21 mouse cellular contexts compared by ENCODE assay signal in the genomic region with DNA sequence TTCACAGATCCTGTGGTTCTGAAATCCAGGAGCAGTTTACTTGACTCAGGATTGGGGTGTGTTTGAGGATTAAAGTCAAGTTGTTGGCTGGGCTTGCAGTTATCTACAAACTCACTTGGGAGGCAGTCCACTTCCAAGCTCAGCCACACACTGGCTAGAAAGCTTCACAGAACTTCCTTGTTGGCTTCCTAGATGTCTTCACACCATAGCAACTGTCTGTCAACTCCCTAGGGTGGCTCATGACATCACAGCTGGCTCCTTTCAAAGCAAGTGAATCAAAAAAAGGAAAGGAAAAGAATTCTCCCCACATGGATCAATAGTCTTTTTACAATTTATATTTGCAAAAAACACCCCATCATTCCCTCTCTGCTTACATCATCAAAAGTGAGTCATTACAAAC.
A peak's percentile ranks its signal among the peaks of the same experiment; 100 is the strongest.
DNase-seq lines count a peak whose midpoint lies in the region; ATAC-seq and TF ChIP-seq lines count a peak whose summit lies in the region.
"Had no signal": no experiment of that assay in that cellular context is flagged by ENCODE, and none has a peak within 500 bp of the region (broad histone marks: within the 10 kb centered on the region; RNA-seq: fewer than 3 reads in every experiment).

No protein-coding gene starts in this region.

- DNase-seq in heart, adult 2 months, result peak; percentile 20 to 36
- DNase-seq in heart, embryonic 10.5 days (ENCODE audit: low spot score), result no peak
- peak; percentile 28 for DNase-seq in midbrain, postnatal 0 days (ENCODE audit: low spot score)
- DNase-seq in midbrain, embryonic 14.5 days, result no peak
- peak; percentile 42 to 60 for DNase-seq in heart, adult 9 months (ENCODE audit: low spot score in 2 of 2)
- DNase-seq in MN1 (ENCODE audit: low spot score), result no peak
- DNase-seq in frontal cortex, postnatal 14 days (ENCODE audit: low spot score in 2 of 2), result no peak
- no peak for DNase-seq in right cerebral cortex, postnatal 4 days
- DNase-seq: adrenal gland, adult 2 months; cerebellum, adult 11-12 months; kidney, adult 18-20 months; kidney, postnatal 14 days; liver, postnatal 0 days; right cerebral cortex, postnatal 14 days; thymus, postnatal 36 days had no signal

- no peak for TF ChIP-seq CTCF in heart, adult 2 months (IDR thresholded peaks at IDR 0.05)
- TF ChIP-seq CTCF in midbrain, postnatal 0 days (IDR thresholded peaks at IDR 0.05), result no peak

- H3K9ac ChIP-seq in heart, adult 2 months (ENCODE audit: low read depth, low read length), result no peak overlapping the region
- H3K9ac ChIP-seq in midbrain, postnatal 0 days (replicated peaks; ENCODE audit: low read length, poor library complexity, severe bottlenecking), result no peak overlapping the region
- no peak overlapping the region for H3K9ac ChIP-seq in midbrain, embryonic 14.5 days (replicated peaks; ENCODE audit: low read length)
- H3K9ac ChIP-seq: forebrain, embryonic 15.5 days; heart, embryonic 13.5 days; liver, postnatal 0 days had no signal

- H3K79me2 ChIP-seq in heart, adult 2 months (replicated peaks; ENCODE audit: control insufficient read depth, insufficient read depth, low read length), result no peaks in the 10 kb centered on the region

- no peaks in the 10 kb centered on the region for H3K36me3 ChIP-seq in heart, adult 2 months (ENCODE audit: control insufficient read depth, insufficient read depth, low read length)
- no peaks in the 10 kb centered on the region for H3K36me3 ChIP-seq in heart, embryonic 10.5 days
- no peaks in the 10 kb centered on the region for H3K36me3 ChIP-seq in midbrain, postnatal 0 days (ENCODE audit: insufficient read depth, low read length)
- H3K36me3 ChIP-seq in midbrain, embryonic 14.5 days (ENCODE audit: control insufficient read depth, insufficient read depth, low read length), result no peaks in the 10 kb centered on the region
- H3K36me3 ChIP-seq: embryonic facial prominence, embryonic 10.5 days; forebrain, embryonic 15.5 days; heart, embryonic 13.5 days had no signal

- H3K4me1 ChIP-seq in heart, adult 2 months (ENCODE audit: control insufficient read depth, insufficient read depth, low read length), result no peaks in the 10 kb centered on the region
- no peaks in the 10 kb centered on the region for H3K4me1 ChIP-seq in heart, embryonic 10.5 days
- no peaks in the 10 kb centered on the region for H3K4me1 ChIP-seq in midbrain, postnatal 0 days (ENCODE audit: insufficient read depth, low read length)
- no peaks in the 10 kb centered on the region for H3K4me1 ChIP-seq in midbrain, embryonic 14.5 days (ENCODE audit: control insufficient read depth, insufficient read depth, low read length)
- H3K4me1 ChIP-seq: forebrain, embryonic 15.5 days; heart, embryonic 13.5 days had no signal

- TF ChIP-seq POLR2A in heart, adult 2 months (IDR thresholded peaks at IDR 0.05; ENCODE audit: insufficient read depth, low read depth, low read length), result no peak

- H3K27ac ChIP-seq in heart, adult 2 months, result no peak overlapping the region
- H3K27ac ChIP-seq in heart, embryonic 10.5 days, result no peak overlapping the region
- no peak overlapping the region for H3K27ac ChIP-seq in midbrain, postnatal 0 days (ENCODE audit: low read depth, low read length)
- H3K27ac ChIP-seq in midbrain, embryonic 14.5 days (replicated peaks; ENCODE audit: low read depth, low read length), result no peak overlapping the region
- H3K27ac ChIP-seq: embryonic facial prominence, embryonic 10.5 days; forebrain, embryonic 15.5 days; heart, embryonic 13.5 days had no signal

- TF ChIP-seq EP300 in heart, adult 2 months (IDR thresholded peaks at IDR 0.05; ENCODE audit: insufficient read depth, low read depth, low read length), result no peak

- intact Hi-C loops in heart, adult 2 months (cut with DNase I), result no loop called here

- ATAC-seq in midbrain, postnatal 0 days (ENCODE audit: low FRiP score), result no peak
- ATAC-seq in midbrain, embryonic 14.5 days (ENCODE audit: low FRiP score, low TSS enrichment), result no peak
- ATAC-seq: forebrain, embryonic 15.5 days; liver, postnatal 0 days; lung, postnatal 0 days had no signal

- no peak overlapping the region for H3K4me3 ChIP-seq in heart, adult 2 months
- no peak overlapping the region for H3K4me3 ChIP-seq in heart, embryonic 10.5 days
- no peak overlapping the region for H3K4me3 ChIP-seq in midbrain, postnatal 0 days (ENCODE audit: low read depth, low read length)
- H3K4me3 ChIP-seq in midbrain, embryonic 14.5 days (replicated peaks; ENCODE audit: low read depth, low read length), result no peak overlapping the region
- H3K4me3 ChIP-seq: embryonic facial prominence, embryonic 10.5 days; forebrain, embryonic 15.5 days; heart, embryonic 13.5 days had no signal

- H3K4me2 ChIP-seq in midbrain, postnatal 0 days (ENCODE audit: low read depth, low read length, poor library complexity, severe bottlenecking), result no peak overlapping the region
- H3K4me2 ChIP-seq in midbrain, embryonic 14.5 days (ENCODE audit: low read length), result no peak overlapping the region
- H3K4me2 ChIP-seq: forebrain, embryonic 15.5 days; heart, embryonic 13.5 days; liver, embryonic 11.5 days; midbrain, embryonic 11.5 days had no signal

- H3K27me3 ChIP-seq in heart, adult 2 months (ENCODE audit: control insufficient read depth, insufficient read depth, low read length), result no peaks in the 10 kb centered on the region
- H3K27me3 ChIP-seq in heart, embryonic 10.5 days (ENCODE audit: insufficient read depth, poor library complexity, severe bottlenecking), result no peaks in the 10 kb centered on the region
- no peaks in the 10 kb centered on the region for H3K27me3 ChIP-seq in midbrain, postnatal 0 days (ENCODE audit: insufficient read depth, low read length)
- no peaks in the 10 kb centered on the region for H3K27me3 ChIP-seq in midbrain, embryonic 14.5 days (ENCODE audit: control insufficient read depth, insufficient read depth, low read length)
- H3K27me3 ChIP-seq: forebrain, embryonic 15.5 days; heart, embryonic 13.5 days had no signal

- H3K9me3 ChIP-seq in heart, embryonic 10.5 days, result no peaks in the 10 kb centered on the region
- H3K9me3 ChIP-seq in midbrain, postnatal 0 days (ENCODE audit: low read length), result no peaks in the 10 kb centered on the region
- no peaks in the 10 kb centered on the region for H3K9me3 ChIP-seq in midbrain, embryonic 14.5 days (ENCODE audit: control insufficient read depth, low read length)
- H3K9me3 ChIP-seq: embryonic facial prominence, embryonic 10.5 days; forebrain, embryonic 15.5 days; heart, embryonic 13.5 days had no signal

Comparison
In these comparisons a context has a peak if more than half of its experiments do, and no peak if none do; other contexts are left out.
1. DNase-seq: peak in heart, adult 2 months (2 of 2), midbrain, postnatal 0 days (single experiment) and heart, adult 9 months (2 of 2); none in heart, embryonic 10.5 days (single experiment), midbrain, embryonic 14.5 days (single experiment), MN1 (single experiment), frontal cortex, postnatal 14 days (0 of 2) and right cerebral cortex, postnatal 4 days (single experiment).